Mouse (Mus musculus): ENCODE measurements around the gene Kcna2.

- TF ChIP-seq CTCF (IDR thresholded peaks at IDR 0.05; ENCODE audit: low read depth) (no peak), EP300 (IDR thresholded peaks at IDR 0.05; ENCODE audit: low read depth) (no peak)
Observed at GRCm38 (mm10) chr3:107132651-107133050, 31.7 kb downstream of the Kcna2 start.
